Mouse (Mus musculus) E14TG2a.4 (cell line): ENCODE data around the gene Psmd11.

Source experiments
- CTCF ChIP-seq: conservative IDR thresholded peaks from 2 replicates; pipeline ENCODE4 v1.5.1; 2014; ENCODE audit warnings: low read length
- POU5F1 ChIP-seq: IDR thresholded peaks from 2 replicates; pipeline ENCODE4 v1.6.1; 2014; ENCODE audit warnings: low read length, borderline replicate concordance

- TF ChIP-seq CTCF (no peak; the same call in 1 of the 2 replicates), POU5F1 (no peak)
Observed at GRCm38 (mm10) chr11:80428381-80429008, at the start of gene Psmd11.
